Mouse (Mus musculus): ENCODE measurements around the gene Gm49711. TPM values are rescaled to one million over a fixed set of nuclear protein-coding genes. Genes with fewer than 3 reads are reported as not detected.

Gene Gm49711
- polyA plus RNA-seq, 1 experiment from 2014 or later: 1.3 TPM

DNA sequence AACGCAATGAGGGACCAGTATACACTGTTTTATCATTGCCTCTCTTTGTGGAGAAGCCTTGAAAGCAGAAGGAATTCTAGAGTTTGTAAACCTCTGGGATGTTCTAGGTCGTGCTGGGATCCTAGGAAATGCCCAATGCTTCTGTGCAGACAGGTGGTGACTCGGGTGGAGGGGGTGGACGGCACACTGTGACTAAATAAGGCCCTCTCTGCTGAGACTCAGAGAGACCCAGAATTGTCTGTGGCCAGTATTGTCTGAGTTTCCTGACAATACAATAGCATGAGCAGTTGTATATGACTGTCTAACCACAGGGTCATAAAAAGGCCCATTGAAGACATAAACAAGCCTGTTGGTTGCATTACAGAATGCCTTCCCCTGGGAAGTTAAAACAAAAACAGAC is 105.4 kb downstream of the Gm49711 start:
- Histone ChIP-seq H3K4me2 (ENCODE audit: low read length) (no peak overlapping the region), H3K27ac (replicated peaks; ENCODE audit: low read depth, low read length) (no peak overlapping the region), H3K9ac (replicated peaks; ENCODE audit: low read length) (no peak overlapping the region), H3K4me3 (replicated peaks; ENCODE audit: low read depth, low read length) (no peak overlapping the region), H3K4me1 (ENCODE audit: control insufficient read depth, insufficient read depth, low read length) (0 out of 2 replicates have a peak, but pooled peaks cover 3% of the 10 kb centered on the region), H3K36me3 (ENCODE audit: control insufficient read depth, insufficient read depth, low read length) (no peaks in the 10 kb centered on the region), H3K9me3 (ENCODE audit: control insufficient read depth, low read length) (0 out of 2 replicates have a peak, but pooled peaks cover 8% of the 10 kb centered on the region), H3K27me3 (ENCODE audit: control insufficient read depth, insufficient read depth, low read length) (no peaks in the 10 kb centered on the region)
- no peak for ATAC-seq (ENCODE audit: low FRiP score, low TSS enrichment)
- 75% methylated on average over 4 of the region's 4 CpGs for WGBS
- DNase-seq: no peak

DNA sequence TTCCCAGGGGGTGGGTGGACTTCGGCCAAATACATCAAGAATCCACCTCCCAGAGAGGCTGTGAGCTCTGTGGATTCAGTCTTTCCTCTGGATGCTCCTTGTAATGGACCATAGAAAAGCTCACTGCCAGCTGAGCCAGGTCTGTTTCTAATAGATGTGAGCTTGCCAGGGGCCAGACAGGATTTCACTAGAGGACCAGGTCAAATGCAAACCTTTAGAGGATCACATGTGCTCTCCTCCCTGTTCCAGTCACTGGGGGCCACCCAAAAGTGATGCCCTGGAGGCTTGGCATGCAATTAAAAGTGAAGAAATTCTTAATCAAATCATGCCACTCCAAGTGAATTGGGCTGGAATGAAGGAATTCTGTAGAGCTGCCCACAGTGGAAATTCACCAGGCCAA is 117.9 kb downstream of the Gm49711 start:
- 85% methylated on average over 1 of the region's 1 CpGs for WGBS
- Histone ChIP-seq H3K36me3 (ENCODE audit: control insufficient read depth, insufficient read depth, low read length) (no peaks in the 10 kb centered on the region), H3K27me3 (ENCODE audit: control insufficient read depth, insufficient read depth, low read length) (no peaks in the 10 kb centered on the region), H3K9ac (replicated peaks; ENCODE audit: low read length) (no peak overlapping the region), H3K4me1 (ENCODE audit: control insufficient read depth, insufficient read depth, low read length) (no peaks in the 10 kb centered on the region), H3K4me2 (ENCODE audit: low read length) (no peak overlapping the region), H3K27ac (replicated peaks; ENCODE audit: low read depth, low read length) (no peak overlapping the region), H3K9me3 (ENCODE audit: control insufficient read depth, low read length) (no peaks in the 10 kb centered on the region), H3K4me3 (replicated peaks; ENCODE audit: low read depth, low read length) (no peak overlapping the region)
- ATAC-seq (ENCODE audit: low FRiP score, low TSS enrichment): no peak
- DNase-seq: no peak

DNA sequence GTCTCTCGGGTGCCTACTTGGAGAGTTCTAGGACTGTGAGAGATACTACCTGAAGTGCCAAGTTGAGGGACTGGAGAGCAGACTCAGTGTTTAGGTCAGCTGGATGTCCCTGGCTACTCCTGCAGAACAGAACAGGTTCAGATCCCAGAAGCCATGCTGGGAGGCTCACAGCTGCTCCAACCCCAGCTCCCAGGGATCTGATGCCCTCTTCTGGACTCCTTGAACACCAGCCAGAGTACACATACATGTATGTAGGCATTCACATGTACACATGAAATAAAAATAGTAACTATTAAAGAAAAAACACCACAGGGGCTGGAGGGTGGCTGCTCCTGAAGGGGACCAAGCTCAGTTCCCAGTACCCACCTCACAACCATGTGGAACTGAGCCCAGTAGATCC is 119.6 kb downstream of the Gm49711 start:
- DNase-seq: peak; percentile 27
- Histone ChIP-seq H3K4me2 (ENCODE audit: low read length) (no peak overlapping the region), H3K4me1 (ENCODE audit: control insufficient read depth, insufficient read depth, low read length) (no peaks in the 10 kb centered on the region), H3K4me3 (replicated peaks; ENCODE audit: low read depth, low read length) (no peak overlapping the region), H3K27ac (replicated peaks; ENCODE audit: low read depth, low read length) (no peak overlapping the region), H3K9ac (replicated peaks; ENCODE audit: low read length) (no peak overlapping the region), H3K36me3 (ENCODE audit: control insufficient read depth, insufficient read depth, low read length) (no peaks in the 10 kb centered on the region), H3K9me3 (ENCODE audit: control insufficient read depth, low read length) (no peaks in the 10 kb centered on the region), H3K27me3 (ENCODE audit: control insufficient read depth, insufficient read depth, low read length) (no peaks in the 10 kb centered on the region)
- ATAC-seq (ENCODE audit: low FRiP score, low TSS enrichment): no peak
- WGBS: 100% methylated on average over 1 of the region's 1 CpGs

DNA sequence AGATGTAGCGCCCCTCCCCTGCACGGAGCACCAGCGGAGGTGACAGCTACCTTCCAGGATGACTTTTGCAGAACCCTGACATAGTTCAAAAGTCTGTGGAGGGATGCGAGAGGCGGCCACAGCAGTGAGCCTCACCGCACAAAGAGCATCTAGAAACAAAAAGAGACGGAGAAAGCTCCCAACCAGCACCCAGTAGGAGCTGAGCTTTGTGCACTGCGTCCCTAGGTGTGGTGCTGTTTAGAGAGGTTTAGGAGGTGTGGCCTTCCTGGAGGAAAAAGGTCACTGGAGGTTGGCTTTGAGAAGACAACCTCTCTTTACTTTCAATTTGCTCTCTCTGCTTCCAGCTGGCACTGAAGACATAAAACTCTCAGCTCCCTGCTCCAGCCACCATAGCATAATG is 121.2 kb downstream of the Gm49711 start:
- no peak for DNase-seq
- H3K4me2 ChIP-seq (ENCODE audit: low read length): no peak overlapping the region
- H3K9ac ChIP-seq (replicated peaks; ENCODE audit: low read length): no peak overlapping the region
- no peaks in the 10 kb centered on the region for H3K27me3 ChIP-seq (ENCODE audit: control insufficient read depth, insufficient read depth, low read length)
- no peaks in the 10 kb centered on the region for H3K4me1 ChIP-seq (ENCODE audit: control insufficient read depth, insufficient read depth, low read length)
- H3K4me3 ChIP-seq (replicated peaks; ENCODE audit: low read depth, low read length): no peak overlapping the region
- ATAC-seq (ENCODE audit: low FRiP score, low TSS enrichment): no peak
- H3K27ac ChIP-seq (replicated peaks; ENCODE audit: low read depth, low read length): no peak overlapping the region
- no peaks in the 10 kb centered on the region for H3K36me3 ChIP-seq (ENCODE audit: control insufficient read depth, insufficient read depth, low read length)
- 65% methylated on average over 8 of the region's 8 CpGs for WGBS
- H3K9me3 ChIP-seq (ENCODE audit: control insufficient read depth, low read length): no peaks in the 10 kb centered on the region

DNA sequence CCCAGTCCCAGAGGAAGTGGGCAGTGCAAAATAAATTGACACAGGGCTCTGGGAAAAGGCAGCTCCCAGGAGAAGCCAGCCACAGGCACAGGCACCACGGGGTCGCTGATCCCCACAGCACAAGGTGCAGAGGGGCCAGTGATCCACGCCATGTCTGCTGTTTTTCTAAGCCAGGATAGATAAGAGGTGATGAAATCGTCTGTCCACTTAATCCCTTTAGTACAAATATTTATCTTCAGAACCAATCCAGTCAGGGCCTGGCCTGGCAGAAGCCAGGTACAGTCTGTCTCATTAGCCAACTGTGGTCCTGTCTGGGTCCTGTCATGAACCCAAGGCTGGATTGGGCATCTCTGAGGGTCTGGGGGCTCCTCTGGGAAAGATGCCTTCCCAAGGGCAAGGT is 125.4 kb downstream of the Gm49711 start:
- no peaks in the 10 kb centered on the region for H3K4me1 ChIP-seq (ENCODE audit: control insufficient read depth, insufficient read depth, low read length)
- no peaks in the 10 kb centered on the region for H3K27me3 ChIP-seq (ENCODE audit: control insufficient read depth, insufficient read depth, low read length)
- DNase-seq: no peak
- H3K9me3 ChIP-seq (ENCODE audit: control insufficient read depth, low read length): no peaks in the 10 kb centered on the region
- no peak overlapping the region for H3K4me2 ChIP-seq (ENCODE audit: low read length)
- WGBS: 62% methylated on average over 4 of the region's 4 CpGs
- no peak for ATAC-seq (ENCODE audit: low FRiP score, low TSS enrichment)
- H3K36me3 ChIP-seq (ENCODE audit: control insufficient read depth, insufficient read depth, low read length): no peaks in the 10 kb centered on the region
- H3K9ac ChIP-seq (replicated peaks; ENCODE audit: low read length): no peak overlapping the region
- H3K27ac ChIP-seq (replicated peaks; ENCODE audit: low read depth, low read length): no peak overlapping the region
- H3K4me3 ChIP-seq (replicated peaks; ENCODE audit: low read depth, low read length): no peak overlapping the region

DNA sequence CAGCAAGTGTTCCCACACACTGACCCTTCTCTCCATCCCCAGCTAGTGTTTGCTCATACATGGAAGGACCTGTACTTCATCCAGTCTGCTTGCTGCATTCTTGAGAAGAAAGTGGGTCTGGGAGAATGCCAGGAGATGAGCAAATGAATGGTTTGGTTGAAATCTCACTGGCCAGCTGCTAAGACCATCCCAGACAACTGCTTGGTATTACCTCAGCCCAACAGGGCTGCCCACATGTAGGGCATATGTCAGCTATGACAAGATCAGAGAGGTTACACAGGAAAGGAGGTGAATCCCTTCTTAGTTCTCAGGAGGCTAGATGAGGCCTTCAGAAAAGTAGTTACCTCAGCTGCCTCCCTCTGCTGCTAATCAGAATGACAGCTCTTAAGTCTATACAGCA is 132.5 kb downstream of the Gm49711 start:
- Histone ChIP-seq H3K4me3 (replicated peaks; ENCODE audit: low read depth, low read length) (no peak overlapping the region), H3K36me3 (ENCODE audit: control insufficient read depth, insufficient read depth, low read length) (no peaks in the 10 kb centered on the region), H3K27ac (replicated peaks; ENCODE audit: low read depth, low read length) (no peak overlapping the region), H3K4me2 (ENCODE audit: low read length) (no peak overlapping the region), H3K9me3 (ENCODE audit: control insufficient read depth, low read length) (no peaks in the 10 kb centered on the region), H3K4me1 (ENCODE audit: control insufficient read depth, insufficient read depth, low read length) (no peaks in the 10 kb centered on the region), H3K27me3 (ENCODE audit: control insufficient read depth, insufficient read depth, low read length) (no peaks in the 10 kb centered on the region), H3K9ac (replicated peaks; ENCODE audit: low read length) (no peak overlapping the region)
- no peak for DNase-seq
- ATAC-seq (ENCODE audit: low FRiP score, low TSS enrichment): no peak

DNA sequence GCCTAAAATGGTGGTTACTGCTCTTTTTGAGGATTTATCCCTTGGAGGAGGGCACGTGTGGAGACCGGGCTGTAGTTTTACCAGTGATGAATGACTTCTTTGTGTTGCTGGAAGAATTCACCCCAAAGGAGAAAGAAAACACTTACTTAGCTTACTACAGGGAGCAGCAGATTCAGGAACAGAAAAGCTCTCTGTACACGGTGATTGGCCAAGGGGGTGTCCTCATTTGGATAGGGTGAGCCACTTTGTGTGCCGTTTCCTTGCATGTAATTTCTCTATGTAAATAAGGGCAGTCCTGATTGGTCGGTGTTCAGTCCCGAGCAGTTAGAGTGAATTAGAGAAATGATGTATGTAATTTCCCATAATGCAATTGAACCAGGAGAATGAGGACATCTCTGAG is 137.0 kb downstream of the Gm49711 start:
- Histone ChIP-seq H3K27ac (replicated peaks; ENCODE audit: low read depth, low read length) (no peak overlapping the region), H3K36me3 (ENCODE audit: control insufficient read depth, insufficient read depth, low read length) (no peaks in the 10 kb centered on the region), H3K4me1 (ENCODE audit: control insufficient read depth, insufficient read depth, low read length) (no peaks in the 10 kb centered on the region), H3K4me2 (ENCODE audit: low read length) (no peak overlapping the region), H3K9me3 (ENCODE audit: control insufficient read depth, low read length) (no peaks in the 10 kb centered on the region), H3K9ac (replicated peaks; ENCODE audit: low read length) (no peak overlapping the region), H3K4me3 (replicated peaks; ENCODE audit: low read depth, low read length) (no peak overlapping the region), H3K27me3 (ENCODE audit: control insufficient read depth, insufficient read depth, low read length) (no peaks in the 10 kb centered on the region)
- ATAC-seq (ENCODE audit: low FRiP score, low TSS enrichment) (no peak), DNase-seq (no peak)
- WGBS: 85% methylated on average over 6 of the region's 6 CpGs

DNA sequence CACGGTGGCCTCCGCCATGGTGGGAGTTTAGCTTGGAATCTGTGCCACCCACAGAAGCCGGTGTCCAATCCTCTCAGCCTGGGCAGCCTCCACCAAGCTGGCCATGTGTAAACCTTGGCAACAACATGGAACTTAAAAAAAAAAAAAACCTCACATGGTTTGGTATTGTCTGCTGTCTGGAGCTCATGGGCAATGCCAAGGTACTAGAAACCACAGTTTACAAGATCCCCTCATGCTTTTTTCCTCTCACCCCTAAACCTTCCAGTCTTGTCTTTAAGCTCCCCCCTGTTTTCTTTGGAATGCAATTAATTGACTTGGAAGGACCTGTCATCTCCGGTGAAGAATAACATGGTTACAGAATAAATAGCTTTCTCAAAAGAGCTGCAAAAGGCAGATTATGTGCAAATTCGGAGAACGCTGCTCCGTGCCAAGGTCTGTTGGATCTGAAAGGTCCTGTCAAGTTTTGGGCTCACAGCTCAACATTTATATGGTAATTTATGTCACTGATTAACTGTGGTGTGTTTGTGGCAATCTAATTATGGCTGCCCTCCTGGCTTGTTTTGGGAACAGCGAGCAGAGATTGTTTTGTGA is 138.7 kb downstream of the Gm49711 start:
- Histone ChIP-seq H3K4me2 (ENCODE audit: low read length) (no peak overlapping the region), H3K9ac (replicated peaks; ENCODE audit: low read length) (no peak overlapping the region), H3K9me3 (ENCODE audit: control insufficient read depth, low read length) (no peaks in the 10 kb centered on the region), H3K27me3 (ENCODE audit: control insufficient read depth, insufficient read depth, low read length) (no peaks in the 10 kb centered on the region), H3K4me1 (ENCODE audit: control insufficient read depth, insufficient read depth, low read length) (no peaks in the 10 kb centered on the region), H3K27ac (replicated peaks; ENCODE audit: low read depth, low read length) (no peak overlapping the region), H3K36me3 (ENCODE audit: control insufficient read depth, insufficient read depth, low read length) (no peaks in the 10 kb centered on the region), H3K4me3 (replicated peaks; ENCODE audit: low read depth, low read length) (no peak overlapping the region)
- DNase-seq (peak; percentile 47), ATAC-seq (ENCODE audit: low FRiP score, low TSS enrichment) (no peak; the same call in 1 of the 2 replicates)
- whole genome bisulfite sequencing: 51% methylated on average over 8 of the region's 8 CpGs

DNA sequence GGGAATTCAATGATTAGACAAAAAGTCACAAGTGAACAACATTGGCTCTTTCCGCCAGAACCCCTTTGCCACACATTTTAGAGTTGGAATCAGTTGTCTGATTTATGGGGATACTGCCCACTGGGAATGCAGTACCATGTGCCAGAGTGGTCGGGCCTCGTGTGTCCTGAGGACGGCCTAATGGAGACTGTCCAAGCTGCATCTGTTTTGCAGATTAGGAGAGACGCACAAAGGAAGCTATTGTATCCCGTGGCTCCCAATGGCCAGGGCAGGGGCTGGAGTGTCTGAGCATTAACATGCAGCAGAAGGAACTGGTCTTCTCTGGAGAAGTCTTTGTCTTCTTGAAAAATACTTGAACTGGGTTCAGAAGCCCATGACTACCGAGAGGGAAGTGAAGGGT is 142.5 kb downstream of the Gm49711 start:
- Histone ChIP-seq H3K4me1 (ENCODE audit: control insufficient read depth, insufficient read depth, low read length) (0 out of 2 replicates have a peak, but pooled peaks cover 3% of the 10 kb centered on the region), H3K27ac (replicated peaks; ENCODE audit: low read depth, low read length) (no peak overlapping the region), H3K27me3 (ENCODE audit: control insufficient read depth, insufficient read depth, low read length) (no peaks in the 10 kb centered on the region), H3K4me2 (ENCODE audit: low read length) (no peak overlapping the region), H3K9ac (replicated peaks; ENCODE audit: low read length) (no peak overlapping the region), H3K36me3 (ENCODE audit: control insufficient read depth, insufficient read depth, low read length) (no peaks in the 10 kb centered on the region), H3K4me3 (replicated peaks; ENCODE audit: low read depth, low read length) (no peak overlapping the region), H3K9me3 (ENCODE audit: control insufficient read depth, low read length) (no peaks in the 10 kb centered on the region)
- DNase-seq (peak; percentile 41), ATAC-seq (ENCODE audit: low FRiP score, low TSS enrichment) (peak; percentile 46; the same call in 1 of the 2 replicates)
- WGBS: 35% methylated on average over 7 of the region's 7 CpGs

All from midbrain, embryonic 14.5 days (tissue).